26 mouse cellular contexts compared by ENCODE assay signal in the genomic region with DNA sequence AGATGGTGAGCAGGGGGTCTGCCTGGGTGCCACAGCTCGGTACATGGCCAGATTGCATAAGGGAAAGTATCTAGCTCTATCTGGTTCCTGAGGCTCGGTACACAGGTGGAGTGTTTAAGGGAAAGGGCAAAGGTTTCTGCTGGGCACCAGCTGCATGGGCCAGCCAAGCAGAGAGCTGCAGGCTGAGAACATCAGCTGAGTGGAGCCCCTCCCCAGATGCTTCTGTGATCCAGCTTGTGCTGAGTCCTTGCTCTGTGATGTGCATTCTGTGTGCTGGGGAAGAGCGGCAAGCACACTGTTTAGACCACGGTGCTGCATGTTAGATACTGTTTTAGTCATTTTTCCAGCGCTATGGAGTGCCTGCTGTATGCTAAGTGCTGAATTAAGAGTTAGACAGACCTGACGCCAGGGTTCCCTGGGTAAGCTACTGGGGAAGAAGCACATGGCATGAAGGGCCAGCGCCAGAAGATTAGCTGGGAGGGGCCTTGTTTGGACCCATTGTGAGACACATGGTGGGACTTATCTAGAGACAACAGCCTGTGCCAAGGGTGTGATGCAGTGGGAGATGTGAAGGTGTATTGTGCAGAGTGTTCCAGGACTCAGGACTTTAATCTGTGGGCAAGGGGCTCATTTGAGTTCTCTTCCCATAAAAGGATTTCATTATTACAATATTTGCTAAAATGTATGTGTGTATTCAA. TPM values are rescaled to one million over a fixed set of nuclear protein-coding genes. Genes with fewer than 3 reads are reported as not detected.
DNase-seq lines count a peak whose midpoint lies in the region; ATAC-seq and TF ChIP-seq lines count a peak whose summit lies in the region.
"Had no signal": no experiment of that assay in that cellular context is flagged by ENCODE, and none has a peak within 500 bp of the region (broad histone marks: within the 10 kb centered on the region; RNA-seq: fewer than 3 reads in every experiment).

No protein-coding gene starts in this region.

- no peaks in the 10 kb centered on the region for H3K9me3 ChIP-seq in forebrain, embryonic 10.5 days
- H3K9me3 ChIP-seq in forebrain, embryonic 13.5 days (replicated peaks), result no peaks in the 10 kb centered on the region
- H3K9me3 ChIP-seq in stomach, embryonic 14.5 days (ENCODE audit: control insufficient read depth, low read depth, low read length), result no peaks in the 10 kb centered on the region
- no peaks in the 10 kb centered on the region for H3K9me3 ChIP-seq in stomach, postnatal 0 days (ENCODE audit: control insufficient read depth, low read length)
- no peaks in the 10 kb centered on the region for H3K9me3 ChIP-seq in liver, embryonic 15.5 days (replicated peaks)
- H3K9me3 ChIP-seq: embryonic facial prominence, embryonic 12.5 days; hindbrain, embryonic 12.5 days had no signal

- TF ChIP-seq EP300 in stomach, postnatal 0 days (optimal IDR thresholded peaks at IDR 0.05), result no peak

- H3K36me3 ChIP-seq in forebrain, embryonic 10.5 days (replicated peaks), result peaks cover 54% of the 10 kb centered on the region
- peaks cover 83% of the 10 kb centered on the region for H3K36me3 ChIP-seq in forebrain, embryonic 13.5 days (ENCODE audit: poor library complexity, severe bottlenecking)
- peaks cover 27% of the 10 kb centered on the region; the same call in 1 of the 2 replicates for H3K36me3 ChIP-seq in stomach, embryonic 14.5 days (ENCODE audit: control insufficient read depth, insufficient read depth, low read length)
- peaks cover 17% of the 10 kb centered on the region for H3K36me3 ChIP-seq in stomach, postnatal 0 days (ENCODE audit: control insufficient read depth, insufficient read depth, low read length)
- H3K36me3 ChIP-seq in liver, embryonic 15.5 days (replicated peaks), result peaks cover 37% of the 10 kb centered on the region

- H3K27ac ChIP-seq in forebrain, embryonic 10.5 days, result peak overlapping the region; percentile 20; the same call in 1 of the 2 replicates
- H3K27ac ChIP-seq in forebrain, embryonic 13.5 days, result no peak overlapping the region
- H3K27ac ChIP-seq in stomach, embryonic 14.5 days (ENCODE audit: low read length), result no peak overlapping the region
- H3K27ac ChIP-seq in stomach, postnatal 0 days (replicated peaks), result no peak overlapping the region
- peak overlapping the region; percentile 72 for H3K27ac ChIP-seq in liver, embryonic 15.5 days (replicated peaks)
- H3K27ac ChIP-seq: embryonic facial prominence, embryonic 12.5 days; hindbrain, embryonic 12.5 days; left cerebral cortex, adult 2 months had no signal

- no peak overlapping the region for H3K4me3 ChIP-seq in forebrain, embryonic 10.5 days
- no peak overlapping the region for H3K4me3 ChIP-seq in forebrain, embryonic 13.5 days
- no peak overlapping the region for H3K4me3 ChIP-seq in stomach, embryonic 14.5 days (ENCODE audit: low read depth, low read length)
- H3K4me3 ChIP-seq in stomach, postnatal 0 days (ENCODE audit: low read depth, low read length), result no peak overlapping the region
- H3K4me3 ChIP-seq in liver, embryonic 15.5 days (replicated peaks), result no peak overlapping the region
- H3K4me3 ChIP-seq: embryonic facial prominence, embryonic 12.5 days; hindbrain, embryonic 12.5 days; left cerebral cortex, adult 2 months had no signal

- WGBS in forebrain, embryonic 10.5 days, result 83% methylated on average over 7 of the region's 7 CpGs
- WGBS in forebrain, embryonic 13.5 days, result 80% methylated on average over 7 of the region's 7 CpGs
- WGBS in stomach, embryonic 14.5 days, result 83% methylated on average over 7 of the region's 7 CpGs
- 79% methylated on average over 7 of the region's 7 CpGs for WGBS in stomach, postnatal 0 days
- 40% methylated on average over 7 of the region's 7 CpGs for WGBS in liver, embryonic 15.5 days (ENCODE audit: insufficient replicate concordance)

- no peak for ATAC-seq in forebrain, embryonic 13.5 days
- peak; percentile 23; the same call in 1 of the 2 replicates for ATAC-seq in stomach, embryonic 14.5 days (ENCODE audit: insufficient number of reproducible peaks, insufficient read depth, low FRiP score, low read depth)
- ATAC-seq in stomach, postnatal 0 days (ENCODE audit: low FRiP score, low TSS enrichment), result no peak
- peak; percentile 93 for ATAC-seq in liver, embryonic 15.5 days (ENCODE audit: insufficient read depth)
- ATAC-seq: CD4-positive, CD25-positive, alpha-beta regulatory T cell, adult 4 months; inflammation-experienced regulatory T-cells, adult 6 months had no signal

- intact Hi-C loops in left cerebral cortex, postnatal 25 days (cut with DNase I), result no loop called here

- H3K27me3 ChIP-seq in forebrain, embryonic 10.5 days (ENCODE audit: poor library complexity, severe bottlenecking), result no peaks in the 10 kb centered on the region
- H3K27me3 ChIP-seq in forebrain, embryonic 13.5 days, result no peaks in the 10 kb centered on the region
- H3K27me3 ChIP-seq in stomach, embryonic 14.5 days (ENCODE audit: control insufficient read depth, insufficient read depth, low read length), result no peaks in the 10 kb centered on the region
- H3K27me3 ChIP-seq in stomach, postnatal 0 days (ENCODE audit: control insufficient read depth, insufficient read depth, low read length), result no peaks in the 10 kb centered on the region
- no peaks in the 10 kb centered on the region for H3K27me3 ChIP-seq in liver, embryonic 15.5 days
- H3K27me3 ChIP-seq: embryonic facial prominence, embryonic 12.5 days; hindbrain, embryonic 12.5 days had no signal

- no peak for DNase-seq in forebrain, embryonic 10.5 days (ENCODE audit: extremely low spot score, low spot score)
- no peak for DNase-seq in stomach, postnatal 0 days (ENCODE audit: low spot score)
- DNase-seq in cerebellum, postnatal 4 days (ENCODE audit: low spot score in 2 of 2), result no peak
- DNase-seq in right cerebral cortex, adult 2 months (ENCODE audit: low spot score in 2 of 2), result no peak
- no peak for DNase-seq in left cerebral cortex, postnatal 25 days (ENCODE audit: low spot score in 2 of 2)
- DNase-seq: adrenal gland, postnatal 36 days; cerebellum, adult 8-10 months; heart, adult 11 months; kidney, adult 9 months; kidney, postnatal 36 days; layer of hippocampus, adult 9-11 months; lung, adult 2 months; lung, postnatal 36 days; retina, postnatal 1 day; thymus, postnatal 36 days had no signal

- H3K4me2 ChIP-seq in forebrain, embryonic 13.5 days, result no peak overlapping the region
- no peak overlapping the region for H3K4me2 ChIP-seq in stomach, embryonic 14.5 days (replicated peaks; ENCODE audit: low read depth, low read length)
- H3K4me2 ChIP-seq in stomach, postnatal 0 days (replicated peaks; ENCODE audit: low read depth), result no peak overlapping the region
- peak overlapping the region; percentile 51 for H3K4me2 ChIP-seq in liver, embryonic 15.5 days
- H3K4me2 ChIP-seq: embryonic facial prominence, embryonic 12.5 days; hindbrain, embryonic 12.5 days; midbrain, embryonic 11.5 days had no signal

- no peak for TF ChIP-seq CTCF in stomach, postnatal 0 days (IDR thresholded peaks at IDR 0.05; ENCODE audit: low read depth)

- no peak overlapping the region for H3K9ac ChIP-seq in forebrain, embryonic 13.5 days
- no peak overlapping the region for H3K9ac ChIP-seq in stomach, embryonic 14.5 days (replicated peaks; ENCODE audit: low read depth, low read length)
- H3K9ac ChIP-seq in stomach, postnatal 0 days (ENCODE audit: low read length), result no peak overlapping the region
- H3K9ac ChIP-seq in liver, embryonic 15.5 days, result no peak overlapping the region; the same call in 1 of the 2 replicates
- H3K9ac ChIP-seq: embryonic facial prominence, embryonic 12.5 days; hindbrain, embryonic 12.5 days had no signal

- no peaks in the 10 kb centered on the region for H3K4me1 ChIP-seq in forebrain, embryonic 10.5 days
- no peaks in the 10 kb centered on the region for H3K4me1 ChIP-seq in forebrain, embryonic 13.5 days
- H3K4me1 ChIP-seq in stomach, embryonic 14.5 days (ENCODE audit: control insufficient read depth, insufficient read depth, low read length), result no peaks in the 10 kb centered on the region
- no peaks in the 10 kb centered on the region for H3K4me1 ChIP-seq in stomach, postnatal 0 days (replicated peaks; ENCODE audit: control insufficient read depth, insufficient read depth)
- H3K4me1 ChIP-seq in liver, embryonic 15.5 days (replicated peaks), result peaks cover 42% of the 10 kb centered on the region
- H3K4me1 ChIP-seq: embryonic facial prominence, embryonic 12.5 days; hindbrain, embryonic 12.5 days had no signal

RNA-seq across cellular contexts. Expression of a gene that starts 4.3 kb away (rescaled TPM):
- 0.74 TPM in 1 of 2 replicates, not detected in the other for polyA plus RNA-seq in forebrain, embryonic 10.5 days (2016; fragmentation: Nextera tagmentation; extraction: Ambion mirVana)
- polyA plus RNA-seq in forebrain, embryonic 13.5 days (2015; fragmentation: Nextera tagmentation; extraction: Ambion mirVana), result 0.79 TPM in 1 of 2 replicates, not detected in the other
- polyA plus RNA-seq in stomach, embryonic 14.5 days (2014; fragmentation: Nextera tagmentation; extraction: Ambion mirVana), result 0.50 and 0.62 TPM in 2 replicates
- polyA plus RNA-seq in stomach, postnatal 0 days (2015; fragmentation: Nextera tagmentation; extraction: Ambion mirVana), result 0.63 and 1.4 TPM in 2 replicates
- 2.5 and 2.7 TPM in 2 replicates for polyA plus RNA-seq in liver, embryonic 15.5 days (2015; fragmentation: Nextera tagmentation; extraction: Ambion mirVana)
- total RNA-seq in left cerebral cortex, postnatal 25 days (2021), result under 1 TPM in 1 of 2 experiments, not detected in 1; 0.80 TPM
- total RNA-seq: ES-E14 had no signal
- polyA plus RNA-seq: CD4-positive, CD25-positive, alpha-beta regulatory T cell, adult 4 months; embryonic facial prominence, embryonic 12.5 days; heart, embryonic 16.5 days; inflammation-experienced regulatory T-cells, adult 6 months; lung, adult 2 months had no signal

RNA-seq across cellular contexts. Expression of a gene that starts 7.6 kb away (rescaled TPM):
- polyA plus RNA-seq in forebrain, embryonic 10.5 days (2016; fragmentation: Nextera tagmentation; extraction: Ambion mirVana), result 19.1 and 22.1 TPM in 2 replicates
- 35.7 and 39.0 TPM in 2 replicates for polyA plus RNA-seq in forebrain, embryonic 13.5 days (2015; fragmentation: Nextera tagmentation; extraction: Ambion mirVana)
- polyA plus RNA-seq in stomach, embryonic 14.5 days (2014; fragmentation: Nextera tagmentation; extraction: Ambion mirVana), result 28.1 and 29.5 TPM in 2 replicates
- polyA plus RNA-seq in stomach, postnatal 0 days (2015; fragmentation: Nextera tagmentation; extraction: Ambion mirVana), result 22.0 and 24.4 TPM in 2 replicates
- 9.7 and 10.9 TPM in 2 replicates for polyA plus RNA-seq in liver, embryonic 15.5 days (2015; fragmentation: Nextera tagmentation; extraction: Ambion mirVana)
- 10 to 100 TPM; 28.1 to 31.0 TPM for total RNA-seq in left cerebral cortex, postnatal 25 days (2021)

RNA-seq across cellular contexts. Expression of a gene that starts 11.1 kb away (rescaled TPM):
- polyA plus RNA-seq in forebrain, embryonic 10.5 days (2016; fragmentation: Nextera tagmentation; extraction: Ambion mirVana), result 253 and 270 TPM in 2 replicates
- polyA plus RNA-seq in forebrain, embryonic 13.5 days (2015; fragmentation: Nextera tagmentation; extraction: Ambion mirVana), result 325 and 354 TPM in 2 replicates
- 337 and 395 TPM in 2 replicates for polyA plus RNA-seq in stomach, embryonic 14.5 days (2014; fragmentation: Nextera tagmentation; extraction: Ambion mirVana)
- 419 and 461 TPM in 2 replicates for polyA plus RNA-seq in stomach, postnatal 0 days (2015; fragmentation: Nextera tagmentation; extraction: Ambion mirVana)
- 172 and 203 TPM in 2 replicates for polyA plus RNA-seq in liver, embryonic 15.5 days (2015; fragmentation: Nextera tagmentation; extraction: Ambion mirVana)
- 100 to 1,000 TPM; 175 to 187 TPM for total RNA-seq in left cerebral cortex, postnatal 25 days (2021)

RNA-seq across cellular contexts. Expression of a gene that starts 23.6 kb away (rescaled TPM):
- 32.8 and 33.4 TPM in 2 replicates for polyA plus RNA-seq in forebrain, embryonic 10.5 days (2016; fragmentation: Nextera tagmentation; extraction: Ambion mirVana)
- polyA plus RNA-seq in forebrain, embryonic 13.5 days (2015; fragmentation: Nextera tagmentation; extraction: Ambion mirVana), result 19.6 and 22.8 TPM in 2 replicates
- 22.2 and 23.6 TPM in 2 replicates for polyA plus RNA-seq in stomach, embryonic 14.5 days (2014; fragmentation: Nextera tagmentation; extraction: Ambion mirVana)
- 4.7 TPM in 2 replicates for polyA plus RNA-seq in stomach, postnatal 0 days (2015; fragmentation: Nextera tagmentation; extraction: Ambion mirVana)
- polyA plus RNA-seq in liver, embryonic 15.5 days (2015; fragmentation: Nextera tagmentation; extraction: Ambion mirVana), result 1.5 TPM in 2 replicates
- total RNA-seq in left cerebral cortex, postnatal 25 days (2021), result 10 to 100 TPM; 20.2 to 22.0 TPM

Comparison
In these comparisons a context has a peak if more than half of its experiments do, and no peak if none do; other contexts are left out.
1. H3K27ac ChIP-seq: peak in forebrain, embryonic 10.5 days (single experiment) and liver, embryonic 15.5 days (single experiment); none in forebrain, embryonic 13.5 days (single experiment), stomach, embryonic 14.5 days (single experiment) and stomach, postnatal 0 days (single experiment).
2. ATAC-seq: peak in stomach, embryonic 14.5 days (single experiment) and liver, embryonic 15.5 days (single experiment); none in forebrain, embryonic 13.5 days (single experiment) and stomach, postnatal 0 days (single experiment).